Mouse (Mus musculus): Measurements from ENCODE around the gene Krt7. TPM values are rescaled to one million over a fixed set of nuclear protein-coding genes. Genes with fewer than 3 reads are reported as not detected.
A peak's percentile ranks its signal among the peaks of the same experiment; 100 is the strongest.

The Krt7 gene
- polyA plus RNA-seq, 2 experiments: 0.85 to 1.5 TPM

GRCm38 (mm10) chr15:101413916-101414635 lies 3.2 kb downstream of the Krt7 start:
- H3K36me3 ChIP-seq (replicated peaks; ENCODE audit: control insufficient read depth, insufficient read depth, low read depth): no peaks in the 10 kb centered on the region
- no peak for TF ChIP-seq EP300 (IDR thresholded peaks at IDR 0.05; ENCODE audit: low read depth)
- TF ChIP-seq CTCF (IDR thresholded peaks at IDR 0.05; ENCODE audit: low read depth): no peak; the same call in 1 of the 2 replicates
- H3K9ac ChIP-seq (replicated peaks): no peak overlapping the region
- no peak for ATAC-seq (ENCODE audit: insufficient read depth)
- H3K4me1 ChIP-seq (replicated peaks; ENCODE audit: control insufficient read depth in 2 of 2, insufficient read depth in 2 of 2, low read length in 1 of 2): 0 out of 4 replicates have a peak, but pooled peaks cover 0 to 2% of the 10 kb centered on the region in 2 experiments
- no peaks in the 10 kb centered on the region for H3K9me3 ChIP-seq (ENCODE audit: control insufficient read depth, low read length)
- no peaks in the 10 kb centered on the region; the same call in 1 of the 2 replicates for H3K27me3 ChIP-seq (ENCODE audit: control insufficient read depth, insufficient read depth, low read length)
- WGBS (ENCODE audit: insufficient replicate concordance): 26% methylated on average over 7 of the region's 7 CpGs
- H3K4me2 ChIP-seq (ENCODE audit: low read depth): no peak overlapping the region
- H3K27ac ChIP-seq: no peak overlapping the region
- DNase-seq (ENCODE audit: low read depth in 3 of 3, low spot score in 3 of 3): no peak
- no peak overlapping the region for H3K4me3 ChIP-seq (ENCODE audit: insufficient read depth in 1 of 2, low read depth in 2 of 2, low read length in 2 of 2)

GRCm38 (mm10) chr15:101414807-101415565 lies 4.1 kb downstream of the Krt7 start:
- no peak overlapping the region for H3K4me2 ChIP-seq (ENCODE audit: low read depth)
- no peaks in the 10 kb centered on the region for H3K36me3 ChIP-seq (replicated peaks; ENCODE audit: control insufficient read depth, insufficient read depth, low read depth)
- H3K4me1 ChIP-seq (replicated peaks; ENCODE audit: control insufficient read depth in 2 of 2, insufficient read depth in 2 of 2, low read length in 1 of 2): 0 out of 4 replicates have a peak, but pooled peaks cover 0 to 2% of the 10 kb centered on the region in 2 experiments
- no peak overlapping the region for H3K9ac ChIP-seq (replicated peaks)
- no peaks in the 10 kb centered on the region; the same call in 1 of the 2 replicates for H3K27me3 ChIP-seq (ENCODE audit: control insufficient read depth, insufficient read depth, low read length)
- H3K27ac ChIP-seq: no peak overlapping the region
- no peaks in the 10 kb centered on the region for H3K9me3 ChIP-seq (ENCODE audit: control insufficient read depth, low read length)
- DNase-seq (ENCODE audit: low read depth in 3 of 3, low spot score in 3 of 3): no peak
- H3K4me3 ChIP-seq (ENCODE audit: insufficient read depth in 1 of 2, low read depth in 2 of 2, low read length in 2 of 2): no peak overlapping the region
- ATAC-seq (ENCODE audit: insufficient read depth): no peak
- TF ChIP-seq EP300 (IDR thresholded peaks at IDR 0.05; ENCODE audit: low read depth) (no peak), CTCF (IDR thresholded peaks at IDR 0.05; ENCODE audit: low read depth) (no peak)
- WGBS (ENCODE audit: insufficient replicate concordance): 53% methylated on average over 11 of the region's 11 CpGs

GRCm38 (mm10) chr15:101418950-101419349 lies 8.1 kb downstream of the Krt7 start:
- no peaks in the 10 kb centered on the region for H3K9me3 ChIP-seq (ENCODE audit: control insufficient read depth, low read length)
- no peak for TF ChIP-seq CTCF (IDR thresholded peaks at IDR 0.05; ENCODE audit: low read depth)
- TF ChIP-seq EP300 (IDR thresholded peaks at IDR 0.05; ENCODE audit: low read depth): no peak
- H3K27me3 ChIP-seq (ENCODE audit: control insufficient read depth, insufficient read depth, low read length): no peaks in the 10 kb centered on the region
- ATAC-seq (ENCODE audit: insufficient read depth) (no peak), DNase-seq (ENCODE audit: low read depth in 3 of 3, low spot score in 3 of 3) (no peak)
- WGBS (ENCODE audit: insufficient replicate concordance): 62% methylated on average over 4 of the region's 4 CpGs
- no peaks in the 10 kb centered on the region for H3K36me3 ChIP-seq (replicated peaks; ENCODE audit: control insufficient read depth, insufficient read depth, low read depth)
- no peak overlapping the region for H3K4me3 ChIP-seq (ENCODE audit: insufficient read depth in 1 of 2, low read depth in 2 of 2, low read length in 2 of 2)
- 0 out of 4 replicates have a peak, but pooled peaks cover 0 to 2% of the 10 kb centered on the region in 2 experiments for H3K4me1 ChIP-seq (replicated peaks; ENCODE audit: control insufficient read depth in 2 of 2, insufficient read depth in 2 of 2, low read length in 1 of 2)
- H3K4me2 ChIP-seq (ENCODE audit: low read depth): no peak overlapping the region
- H3K9ac ChIP-seq (replicated peaks): no peak overlapping the region
- H3K27ac ChIP-seq: no peak overlapping the region

- no peaks in the 10 kb centered on the region for H3K36me3 ChIP-seq (replicated peaks; ENCODE audit: control insufficient read depth, insufficient read depth, low read depth)
- DNase-seq (ENCODE audit: low read depth in 3 of 3, low spot score in 3 of 3) (no peak), ATAC-seq (ENCODE audit: insufficient read depth) (no peak)
Observed at GRCm38 (mm10) chr15:101420903-101421302, 10.1 kb downstream of the Krt7 start.

GRCm38 (mm10) chr15:101424914-101425313 lies 14.1 kb downstream of the Krt7 start:
- 23% methylated on average over 5 of the region's 5 CpGs for WGBS (ENCODE audit: insufficient replicate concordance)
- Histone ChIP-seq H3K27me3 (ENCODE audit: control insufficient read depth, insufficient read depth, low read length) (no peaks in the 10 kb centered on the region), H3K36me3 (replicated peaks; ENCODE audit: control insufficient read depth, insufficient read depth, low read depth) (no peaks in the 10 kb centered on the region), H3K27ac (no peak overlapping the region), H3K4me1 (replicated peaks; ENCODE audit: control insufficient read depth in 2 of 2, insufficient read depth in 2 of 2, low read length in 1 of 2) (no peaks in the 10 kb centered on the region), H3K9ac (replicated peaks) (no peak overlapping the region), H3K4me3 (ENCODE audit: insufficient read depth in 1 of 2, low read depth in 2 of 2, low read length in 2 of 2) (no peak overlapping the region), H3K4me2 (ENCODE audit: low read depth) (no peak overlapping the region), H3K9me3 (ENCODE audit: control insufficient read depth, low read length) (no peaks in the 10 kb centered on the region)
- ATAC-seq (ENCODE audit: insufficient read depth) (no peak), DNase-seq (ENCODE audit: low read depth in 3 of 3, low spot score in 3 of 3) (no peak)
- TF ChIP-seq CTCF (IDR thresholded peaks at IDR 0.05; ENCODE audit: low read depth): no peak
- no peak for TF ChIP-seq EP300 (IDR thresholded peaks at IDR 0.05; ENCODE audit: low read depth)

More at GRCm38 (mm10) chr15:101420903-101421302, 10.1 kb downstream of the Krt7 start:
- no peak overlapping the region for H3K27ac ChIP-seq
- WGBS (ENCODE audit: insufficient replicate concordance): 50% methylated on average over 4 of the region's 6 CpGs
- peak; percentile 14; the same call in 1 of the 2 replicates for TF ChIP-seq CTCF (IDR thresholded peaks at IDR 0.05; ENCODE audit: low read depth)
- TF ChIP-seq EP300 (IDR thresholded peaks at IDR 0.05; ENCODE audit: low read depth): no peak
- H3K4me1 ChIP-seq (replicated peaks; ENCODE audit: control insufficient read depth in 2 of 2, insufficient read depth in 2 of 2, low read length in 1 of 2): no peaks in the 10 kb centered on the region
- no peak overlapping the region for H3K4me3 ChIP-seq (ENCODE audit: insufficient read depth in 1 of 2, low read depth in 2 of 2, low read length in 2 of 2)
- no peak overlapping the region for H3K9ac ChIP-seq (replicated peaks)
- H3K9me3 ChIP-seq (ENCODE audit: control insufficient read depth, low read length): no peaks in the 10 kb centered on the region
- no peaks in the 10 kb centered on the region for H3K27me3 ChIP-seq (ENCODE audit: control insufficient read depth, insufficient read depth, low read length)
- H3K4me2 ChIP-seq (ENCODE audit: low read depth): no peak overlapping the region
